Mouse (Mus musculus): ENCODE results near the gene Prkcb. TPM values are rescaled to one million over a fixed set of nuclear protein-coding genes. Genes with fewer than 3 reads are reported as not detected.

Prkcb gene
- polyA plus RNA-seq, 1 experiment from 2014 or later: 10.5 TPM

DNA sequence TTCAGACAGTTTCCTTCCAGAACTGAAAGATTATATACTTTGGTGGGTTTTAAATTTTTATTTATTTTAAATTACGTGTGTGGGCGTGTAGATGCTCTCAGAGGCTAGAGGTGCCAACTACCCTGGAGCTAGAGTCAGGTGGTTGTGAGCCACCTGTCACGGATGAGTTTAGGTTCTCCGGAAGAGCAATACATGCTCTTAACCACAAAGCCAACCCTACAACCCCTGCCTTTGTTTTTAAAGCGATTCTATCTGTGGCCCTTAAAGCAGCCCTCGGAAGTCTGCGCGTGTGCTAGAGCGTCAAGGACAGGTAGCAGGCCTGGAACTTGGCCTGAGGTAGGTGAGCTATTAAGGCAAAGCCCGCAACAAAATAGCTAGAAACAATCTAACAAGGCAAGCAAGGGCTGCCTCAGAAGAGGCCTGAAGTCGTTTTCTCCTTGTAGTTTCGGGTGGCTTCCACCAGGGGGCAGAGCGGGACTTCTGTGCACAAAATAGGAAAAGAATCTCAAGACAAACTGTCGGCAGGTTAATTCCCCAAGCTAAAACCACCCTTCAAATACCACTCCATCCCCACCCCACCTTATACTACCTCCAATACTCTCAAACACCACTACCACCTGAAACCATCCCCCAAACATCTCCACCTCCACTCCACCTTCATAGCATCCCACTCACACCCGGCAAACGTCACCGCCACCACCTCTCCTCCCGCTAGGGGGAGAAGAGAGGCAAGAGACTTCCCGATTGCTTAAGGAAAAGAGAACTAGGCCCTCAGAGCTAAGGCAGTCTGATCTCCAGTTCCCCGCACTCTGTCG lies 37.1 kb upstream of the Prkcb start:
- Histone ChIP-seq H3K27me3 (replicated peaks) (no peaks in the 10 kb centered on the region), H3K4me3 (no peak overlapping the region), H3K9me3 (replicated peaks) (no peaks in the 10 kb centered on the region), H3K27ac (ENCODE audit: poor library complexity, severe bottlenecking) (no peak overlapping the region), H3K36me3 (no peaks in the 10 kb centered on the region), H3K9ac (no peak overlapping the region), H3K4me2 (peak overlapping the region; percentile 40; the same call in 1 of the 2 replicates), H3K4me1 (replicated peaks) (0 out of 2 replicates have a peak, but pooled peaks cover 3% of the 10 kb centered on the region)
- ATAC-seq (ENCODE audit: insufficient number of reproducible peaks, low FRiP score): 0 out of 2 replicates have a peak, but pooled peaks have one; percentile 29
- 27% methylated on average over 21 of the region's 21 CpGs for WGBS

DNA sequence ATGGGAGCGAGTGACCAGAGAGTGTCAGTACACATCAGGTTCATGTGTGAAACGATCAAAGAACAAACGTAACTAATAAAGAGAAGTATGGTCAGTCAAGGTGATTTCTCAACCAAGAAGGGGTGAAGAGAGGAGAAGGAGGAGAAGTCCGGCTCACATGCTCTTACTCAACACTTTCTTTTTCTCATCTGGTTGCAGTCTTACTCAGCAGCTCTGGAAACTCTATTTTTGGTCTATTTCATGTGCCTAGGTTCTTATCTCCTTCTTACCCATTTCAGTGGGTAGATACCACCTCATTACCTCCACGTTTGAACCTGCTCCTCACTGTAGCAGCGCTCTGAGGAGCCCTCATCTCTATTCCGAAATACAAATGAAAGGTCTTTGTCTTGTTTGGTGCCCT lies 31.8 kb upstream of the Prkcb start:
- Histone ChIP-seq H3K27ac (ENCODE audit: poor library complexity, severe bottlenecking) (no peak overlapping the region), H3K4me1 (replicated peaks) (0 out of 2 replicates have a peak, but pooled peaks cover 4% of the 10 kb centered on the region), H3K4me2 (no peak overlapping the region), H3K4me3 (no peak overlapping the region), H3K27me3 (replicated peaks) (no peaks in the 10 kb centered on the region), H3K9me3 (replicated peaks) (no peaks in the 10 kb centered on the region), H3K36me3 (no peaks in the 10 kb centered on the region), H3K9ac (no peak overlapping the region)
- ATAC-seq (ENCODE audit: insufficient number of reproducible peaks, low FRiP score): no peak
- WGBS: 71% methylated on average over 7 of the region's 7 CpGs

DNA sequence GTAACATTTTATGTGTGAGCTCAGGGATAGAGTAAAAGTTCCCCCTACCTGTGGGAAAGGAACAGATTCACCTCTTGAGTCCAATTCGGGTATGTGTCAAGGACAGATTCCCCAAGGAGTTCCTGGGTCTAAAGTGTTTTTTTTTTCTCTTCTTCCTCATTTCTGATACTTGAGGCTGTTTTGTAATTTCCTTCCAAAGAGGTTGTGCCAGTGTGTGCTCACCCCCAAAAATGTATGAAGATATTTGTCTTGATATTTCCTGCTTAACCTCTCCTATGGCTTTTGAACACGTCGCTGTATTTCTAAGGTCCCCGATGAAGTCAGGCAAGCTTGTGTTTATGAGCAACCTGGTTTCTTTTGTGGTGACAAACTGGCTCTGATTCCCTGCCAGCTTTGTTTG lies 30.0 kb upstream of the Prkcb start:
- Histone ChIP-seq H3K9me3 (replicated peaks) (no peaks in the 10 kb centered on the region), H3K27me3 (replicated peaks) (no peaks in the 10 kb centered on the region), H3K4me3 (no peak overlapping the region), H3K27ac (ENCODE audit: poor library complexity, severe bottlenecking) (no peak overlapping the region), H3K4me2 (no peak overlapping the region), H3K4me1 (replicated peaks) (0 out of 2 replicates have a peak, but pooled peaks cover 4% of the 10 kb centered on the region), H3K36me3 (no peaks in the 10 kb centered on the region), H3K9ac (no peak overlapping the region)
- ATAC-seq (ENCODE audit: insufficient number of reproducible peaks, low FRiP score): no peak
- 80% methylated on average over 4 of the region's 4 CpGs for WGBS

DNA sequence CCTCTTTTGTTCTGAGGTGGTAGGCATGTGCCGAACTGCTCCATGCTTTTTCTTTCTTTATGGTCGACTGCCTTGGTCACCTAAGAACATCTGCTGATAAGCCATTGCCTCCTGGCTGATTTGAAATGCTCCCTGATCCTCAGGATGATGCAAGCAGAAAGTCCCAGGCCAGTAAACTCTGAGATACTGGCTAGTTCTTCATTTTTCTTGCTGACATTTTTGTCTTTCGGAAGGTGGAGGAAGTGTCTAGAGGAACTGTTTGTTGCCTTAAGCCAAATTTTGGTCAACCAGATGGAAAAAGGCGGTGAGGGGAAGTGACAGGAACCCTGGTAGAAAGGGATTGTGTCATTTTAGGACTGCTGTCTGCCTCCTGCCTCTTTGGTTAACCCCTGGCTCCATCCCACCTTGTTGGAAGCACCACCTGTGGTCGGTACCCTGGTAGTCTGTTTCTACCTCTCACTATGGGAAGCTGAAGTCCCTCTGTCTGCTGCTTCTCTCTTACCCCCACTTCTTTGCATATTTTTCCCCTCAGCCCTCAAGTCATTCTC lies 28.4 kb upstream of the Prkcb start:
- H3K4me3 ChIP-seq: no peak overlapping the region
- H3K4me1 ChIP-seq (replicated peaks): 0 out of 2 replicates have a peak, but pooled peaks cover 4% of the 10 kb centered on the region
- no peak overlapping the region for H3K9ac ChIP-seq
- WGBS: 78% methylated on average over 5 of the region's 5 CpGs
- no peak overlapping the region for H3K4me2 ChIP-seq
- H3K9me3 ChIP-seq (replicated peaks): no peaks in the 10 kb centered on the region
- no peak for ATAC-seq (ENCODE audit: insufficient number of reproducible peaks, low FRiP score)
- H3K36me3 ChIP-seq: no peaks in the 10 kb centered on the region
- H3K27me3 ChIP-seq (replicated peaks): no peaks in the 10 kb centered on the region
- H3K27ac ChIP-seq (ENCODE audit: poor library complexity, severe bottlenecking): no peak overlapping the region

DNA sequence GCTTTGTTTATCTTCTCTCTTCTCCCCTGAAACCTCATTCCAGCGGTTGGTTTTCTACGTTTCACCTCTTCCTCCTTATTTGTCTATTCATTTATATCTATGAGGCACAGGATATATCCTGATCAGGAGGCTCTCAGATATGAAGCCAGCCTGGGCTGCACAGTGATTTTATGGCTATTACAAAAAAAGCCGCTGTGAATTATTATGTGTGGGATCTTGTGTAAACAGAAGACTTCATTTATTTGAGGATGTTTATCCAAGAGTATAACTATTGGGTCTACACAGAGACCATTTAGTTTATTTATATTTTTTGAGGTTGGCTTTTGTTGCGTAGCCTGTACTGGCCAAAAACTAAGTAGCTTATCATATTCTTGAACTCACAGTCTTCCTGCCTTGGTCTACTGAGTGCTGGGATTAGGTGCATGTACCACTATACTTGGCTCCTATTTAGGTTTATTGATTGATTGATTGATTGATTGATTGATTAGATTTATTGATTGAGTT lies 19.5 kb upstream of the Prkcb start:
- 68% methylated on average over 4 of the region's 4 CpGs for WGBS

DNA sequence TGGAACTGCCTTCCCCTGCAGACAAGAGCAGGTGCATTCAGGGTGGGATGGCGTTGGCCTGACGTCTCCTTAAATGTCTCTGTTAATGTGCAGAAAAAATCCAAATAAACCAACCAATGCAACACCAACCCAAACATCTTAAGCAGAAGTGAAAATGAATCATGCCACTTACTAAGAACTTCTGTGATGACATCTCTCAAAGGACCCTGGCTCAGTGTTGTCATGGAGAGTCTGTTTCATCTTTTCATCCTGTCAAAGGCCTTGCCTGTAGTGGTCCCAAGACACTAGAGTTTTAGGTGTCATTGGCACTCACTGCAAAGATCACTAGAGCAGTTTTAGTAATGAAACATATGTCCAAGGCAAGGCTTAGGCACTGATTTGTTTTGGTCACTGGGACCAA lies 16.2 kb upstream of the Prkcb start:
- H3K27me3 ChIP-seq (replicated peaks): no peaks in the 10 kb centered on the region
- H3K4me2 ChIP-seq: no peak overlapping the region
- 81% methylated on average over 2 of the region's 2 CpGs for WGBS
- H3K9me3 ChIP-seq (replicated peaks): no peaks in the 10 kb centered on the region
- no peak for ATAC-seq (ENCODE audit: insufficient number of reproducible peaks, low FRiP score)
- H3K4me3 ChIP-seq: no peak overlapping the region
- H3K27ac ChIP-seq (ENCODE audit: poor library complexity, severe bottlenecking): no peak overlapping the region
- no peaks in the 10 kb centered on the region for H3K36me3 ChIP-seq
- H3K4me1 ChIP-seq (replicated peaks): no peaks in the 10 kb centered on the region
- no peak overlapping the region for H3K9ac ChIP-seq

More for the DNA sequence above, 19.5 kb upstream of the Prkcb start:
- Histone ChIP-seq H3K4me2 (no peak overlapping the region), H3K36me3 (no peaks in the 10 kb centered on the region), H3K4me3 (no peak overlapping the region), H3K27ac (ENCODE audit: poor library complexity, severe bottlenecking) (no peak overlapping the region), H3K4me1 (replicated peaks) (no peaks in the 10 kb centered on the region), H3K9me3 (replicated peaks) (no peaks in the 10 kb centered on the region; the same call in 1 of the 2 replicates), H3K9ac (no peak overlapping the region), H3K27me3 (replicated peaks) (no peaks in the 10 kb centered on the region)
- no peak for ATAC-seq (ENCODE audit: insufficient number of reproducible peaks, low FRiP score)

DNA sequence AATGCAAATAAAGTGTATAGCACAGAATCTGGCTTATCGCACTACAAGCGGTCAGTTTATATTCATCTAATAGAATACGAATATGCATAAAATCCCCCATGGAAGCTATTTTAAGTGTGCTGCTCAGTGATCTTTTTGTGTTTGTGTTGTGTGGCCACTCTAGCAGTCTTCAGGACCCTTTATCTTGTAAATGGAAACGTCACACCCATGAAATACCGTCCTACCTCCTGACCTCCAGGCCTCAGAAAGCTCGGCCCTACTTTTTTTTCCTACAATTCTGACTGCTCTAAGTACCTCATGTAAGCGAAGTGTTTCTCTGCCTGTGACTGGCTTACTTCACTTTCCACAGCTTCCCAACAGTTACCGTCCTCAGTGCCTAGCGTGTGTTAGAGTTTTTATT lies 9.0 kb upstream of the Prkcb start:
- no peaks in the 10 kb centered on the region for H3K36me3 ChIP-seq
- ATAC-seq (ENCODE audit: insufficient number of reproducible peaks, low FRiP score): no peak
- H3K9me3 ChIP-seq (replicated peaks): 0 out of 2 replicates have a peak, but pooled peaks cover 2% of the 10 kb centered on the region
- H3K9ac ChIP-seq: no peak overlapping the region
- 71% methylated on average over 9 of the region's 9 CpGs for WGBS
- H3K27ac ChIP-seq (ENCODE audit: poor library complexity, severe bottlenecking): no peak overlapping the region
- H3K4me3 ChIP-seq: no peak overlapping the region
- no peaks in the 10 kb centered on the region for H3K4me1 ChIP-seq (replicated peaks)
- H3K27me3 ChIP-seq (replicated peaks): no peaks in the 10 kb centered on the region
- no peak overlapping the region for H3K4me2 ChIP-seq

DNA sequence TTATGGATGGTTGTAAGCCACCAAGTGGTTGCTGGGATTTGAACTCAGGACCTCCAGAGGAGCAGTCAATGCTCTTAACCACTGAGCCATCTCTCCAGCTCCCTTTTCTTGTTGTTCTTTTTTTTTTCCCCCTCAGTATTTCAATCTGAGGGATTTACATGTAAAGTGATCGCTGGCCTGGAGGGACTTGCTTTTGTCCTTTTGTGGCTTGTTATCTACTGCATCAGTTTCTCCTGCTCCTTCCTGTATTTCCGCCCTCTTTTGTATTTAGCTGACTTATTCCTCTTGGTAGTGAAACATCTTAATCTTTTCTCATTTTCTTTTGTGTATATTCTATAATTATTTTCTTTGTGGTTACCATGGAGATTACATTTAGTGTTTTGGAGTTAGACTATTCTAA lies 8.2 kb upstream of the Prkcb start:
- WGBS: 72% methylated on average over 2 of the region's 2 CpGs
- Histone ChIP-seq H3K9me3 (replicated peaks) (0 out of 2 replicates have a peak, but pooled peaks cover 2% of the 10 kb centered on the region), H3K4me2 (no peak overlapping the region), H3K4me3 (no peak overlapping the region), H3K27me3 (replicated peaks) (no peaks in the 10 kb centered on the region), H3K27ac (ENCODE audit: poor library complexity, severe bottlenecking) (no peak overlapping the region), H3K4me1 (replicated peaks) (no peaks in the 10 kb centered on the region), H3K9ac (no peak overlapping the region), H3K36me3 (no peaks in the 10 kb centered on the region)
- no peak for ATAC-seq (ENCODE audit: insufficient number of reproducible peaks, low FRiP score)

DNA sequence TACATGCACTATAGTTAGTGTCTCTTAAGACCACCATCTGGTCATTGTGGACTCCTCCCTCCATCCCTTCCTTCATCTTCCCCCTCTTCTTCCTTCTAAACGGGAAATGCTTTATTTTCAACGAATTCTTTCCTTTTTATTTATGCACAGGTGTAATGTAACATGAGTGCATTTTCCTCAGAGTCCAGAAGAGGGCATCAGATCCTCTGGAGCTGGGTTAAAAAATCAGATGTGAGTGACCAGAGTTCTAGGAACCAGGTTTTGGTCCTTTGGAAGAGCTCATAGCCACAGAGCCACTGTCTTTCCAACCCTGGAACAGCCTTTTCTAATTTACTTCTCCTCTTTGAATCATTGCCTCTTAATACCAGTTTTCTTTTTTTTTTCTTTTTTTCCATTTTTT lies 6.0 kb upstream of the Prkcb start:
- H3K9me3 ChIP-seq (replicated peaks): 0 out of 2 replicates have a peak, but pooled peaks cover 2% of the 10 kb centered on the region
- H3K4me3 ChIP-seq: no peak overlapping the region
- H3K4me1 ChIP-seq (replicated peaks): no peaks in the 10 kb centered on the region
- H3K4me2 ChIP-seq: no peak overlapping the region
- no peak overlapping the region for H3K9ac ChIP-seq
- H3K36me3 ChIP-seq: no peaks in the 10 kb centered on the region
- no peak overlapping the region for H3K27ac ChIP-seq (ENCODE audit: poor library complexity, severe bottlenecking)
- ATAC-seq (ENCODE audit: insufficient number of reproducible peaks, low FRiP score): no peak
- H3K27me3 ChIP-seq (replicated peaks): peaks cover 5% of the 10 kb centered on the region; the same call in 1 of the 2 replicates
- WGBS: 69% methylated on average over 2 of the region's 2 CpGs

DNA sequence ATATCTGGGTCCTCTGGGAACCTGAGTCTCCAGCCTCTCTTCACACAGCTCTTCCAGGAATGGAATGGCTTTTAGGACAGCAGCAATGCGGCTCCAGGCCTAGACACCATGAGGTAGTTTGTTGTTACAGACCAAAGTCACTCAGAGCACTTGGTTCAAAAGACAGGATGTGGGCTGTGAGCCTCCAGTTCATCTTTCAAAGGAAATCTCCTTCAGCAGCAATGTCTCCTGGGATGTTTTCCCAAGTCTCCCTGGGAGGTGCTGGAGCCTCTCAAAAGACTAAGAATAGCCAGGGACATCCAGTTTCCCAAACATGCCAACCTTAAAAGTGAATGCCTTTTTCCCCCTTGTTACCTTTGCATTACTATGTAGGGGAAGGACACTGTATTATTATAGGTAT lies 1.3 kb upstream of the Prkcb start:
- H3K4me3 ChIP-seq: no peak overlapping the region
- H3K9me3 ChIP-seq (replicated peaks): 0 out of 2 replicates have a peak, but pooled peaks cover 2% of the 10 kb centered on the region
- H3K9ac ChIP-seq: no peak overlapping the region
- no peak for ATAC-seq (ENCODE audit: insufficient number of reproducible peaks, low FRiP score)
- H3K4me2 ChIP-seq: no peak overlapping the region
- H3K27ac ChIP-seq (ENCODE audit: poor library complexity, severe bottlenecking): no peak overlapping the region
- H3K27me3 ChIP-seq (replicated peaks): peaks cover 42% of the 10 kb centered on the region
- no peaks in the 10 kb centered on the region for H3K36me3 ChIP-seq
- H3K4me1 ChIP-seq (replicated peaks): peaks cover 17% of the 10 kb centered on the region
- 34% methylated on average over 1 of the region's 1 CpGs for WGBS
